ENCODE assay signal across 21 mouse cellular contexts in genomic region chr9:21566538-21566937, GRCm38 (mm10).
"Had no signal": no experiment of that assay in that cellular context is flagged by ENCODE, and none has a peak within 500 bp of the region (broad histone marks: within the 10 kb centered on the region; RNA-seq: fewer than 3 reads in every experiment).

No protein-coding gene starts in this region.

- H3K9me3 ChIP-seq: megakaryocyte, embryonic 14.5 days; midbrain, embryonic 10.5 days; midbrain, embryonic 13.5 days; neural tube, embryonic 12.5 days; neural tube, embryonic 15.5 days had no signal

- DNase-seq: kidney, adult 18-20 months; kidney, adult 9 months; kidney, postnatal 14 days; kidney, postnatal 4 days; layer of hippocampus, postnatal 36 days; lung, embryonic 14.5 days; right cerebral cortex, adult 18-20 months; right cerebral cortex, postnatal 14 days; right cerebral cortex, postnatal 4 days; thymus, adult 2 months; thymus, postnatal 14 days; thymus, postnatal 4 days had no signal

- ATAC-seq: intestine, embryonic 16.5 days; lung, postnatal 0 days; midbrain, embryonic 13.5 days had no signal

- H3K4me1 ChIP-seq: midbrain, embryonic 10.5 days; midbrain, embryonic 13.5 days; neural tube, embryonic 12.5 days had no signal

- H3K27ac ChIP-seq: midbrain, embryonic 10.5 days; midbrain, embryonic 13.5 days; neural tube, embryonic 12.5 days; stomach, postnatal 0 days had no signal

- H3K4me3 ChIP-seq: left cerebral cortex, adult 2 months; megakaryocyte, embryonic 14.5 days; midbrain, embryonic 10.5 days; midbrain, embryonic 13.5 days; neural tube, embryonic 12.5 days; neural tube, embryonic 15.5 days had no signal

- H3K4me2 ChIP-seq: lung, embryonic 14.5 days; midbrain, embryonic 13.5 days; neural tube, embryonic 12.5 days; neural tube, embryonic 15.5 days had no signal

- H3K27me3 ChIP-seq: megakaryocyte, embryonic 14.5 days; midbrain, embryonic 13.5 days; neural tube, embryonic 12.5 days; neural tube, embryonic 15.5 days had no signal

- H3K9ac ChIP-seq: lung, embryonic 14.5 days; midbrain, embryonic 13.5 days; neural tube, embryonic 12.5 days; neural tube, embryonic 15.5 days had no signal
